Mouse (Mus musculus) gastrocnemius, adult 18-20 months (tissue): ENCODE measurements at regions not wholly inside any gene's neighbourhood (a gene's known extent, or its start where the extent isn't known, plus 50 kb on each side); places are given as distances from the start of the nearest gene placed in this dataset.

Source experiments
- DNase-seq: peaks from one replicate; pipeline ENCODE4 v3.0.0; 2021; ENCODE audit warnings: low spot score

DNA sequence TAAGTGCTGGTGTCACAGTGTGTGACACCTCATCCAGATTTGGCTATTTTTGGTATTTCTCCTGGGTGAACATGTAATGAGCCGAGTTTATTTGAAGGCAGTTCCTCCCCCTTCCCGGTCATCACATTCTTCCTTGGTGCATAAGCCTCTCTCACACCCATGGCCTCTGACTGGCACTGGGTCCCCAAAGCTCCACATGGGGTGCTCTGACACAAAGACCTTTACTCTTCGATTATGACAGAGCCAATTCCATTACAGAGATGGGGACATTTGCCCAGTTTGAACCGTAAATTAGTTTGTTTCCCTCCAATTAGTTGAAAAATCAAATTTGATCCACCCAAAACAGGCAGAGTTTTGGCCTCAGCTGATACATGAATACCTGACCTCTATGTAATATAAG lies 171.2 kb upstream of the Camk1g start:
- no peak for DNase-seq

DNA sequence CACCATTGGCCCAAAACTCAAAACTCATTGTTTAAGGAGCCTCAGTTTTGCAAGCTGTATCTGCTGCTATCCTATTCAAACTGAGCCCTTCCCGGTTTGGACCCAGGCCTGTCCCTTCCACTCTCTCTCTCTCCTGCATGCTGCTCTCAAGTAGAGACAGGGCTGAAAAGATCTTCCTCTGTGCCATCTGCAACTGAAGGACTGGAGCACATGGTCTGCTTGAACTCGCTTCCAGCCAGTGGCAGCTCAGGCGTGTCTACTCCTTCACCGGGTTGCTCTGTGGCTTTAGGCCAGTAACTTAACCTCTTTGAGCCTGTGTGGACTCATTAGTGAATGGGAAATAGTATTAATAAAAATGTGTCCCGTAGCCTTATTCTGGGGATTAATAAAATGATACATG lies 170.4 kb upstream of the Camk1g start:
- DNase-seq: no peak

- no peak for DNase-seq
Observed at GRCm38 (mm10) chr1:193539261-193539660, 169.2 kb upstream of the Camk1g start.

- DNase-seq: no peak
Observed at GRCm38 (mm10) chr1:193538425-193538824, 168.3 kb upstream of the Camk1g start.

DNA sequence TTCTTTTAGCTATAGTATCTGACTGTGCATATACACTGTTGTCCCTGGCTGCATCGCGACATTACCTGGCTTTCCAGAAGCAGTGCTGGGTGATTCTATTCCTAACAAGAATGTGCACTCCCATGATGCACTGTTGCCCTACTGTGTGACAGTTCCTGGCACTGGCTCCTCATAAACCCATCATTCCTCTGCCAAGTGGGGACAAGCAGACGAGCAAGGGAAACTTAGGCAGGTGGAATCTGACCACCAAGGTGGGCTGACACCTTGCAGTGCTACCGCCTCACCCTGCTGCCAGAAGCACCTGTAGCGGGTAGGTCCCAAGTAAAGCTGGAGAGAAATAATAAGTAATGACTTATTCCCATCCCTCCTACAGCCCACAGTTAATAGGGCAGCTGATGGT lies 167.5 kb upstream of the Camk1g start:
- no peak for DNase-seq

GRCm38 (mm10) chr1:193536552-193536951 lies 166.5 kb upstream of the Camk1g start:
- no peak for DNase-seq

GRCm38 (mm10) chr1:193534449-193534848 lies 164.4 kb upstream of the Camk1g start:
- DNase-seq: no peak

- no peak for DNase-seq
Observed at GRCm38 (mm10) chr1:193526501-193526900, 156.4 kb upstream of the Camk1g start.

DNA sequence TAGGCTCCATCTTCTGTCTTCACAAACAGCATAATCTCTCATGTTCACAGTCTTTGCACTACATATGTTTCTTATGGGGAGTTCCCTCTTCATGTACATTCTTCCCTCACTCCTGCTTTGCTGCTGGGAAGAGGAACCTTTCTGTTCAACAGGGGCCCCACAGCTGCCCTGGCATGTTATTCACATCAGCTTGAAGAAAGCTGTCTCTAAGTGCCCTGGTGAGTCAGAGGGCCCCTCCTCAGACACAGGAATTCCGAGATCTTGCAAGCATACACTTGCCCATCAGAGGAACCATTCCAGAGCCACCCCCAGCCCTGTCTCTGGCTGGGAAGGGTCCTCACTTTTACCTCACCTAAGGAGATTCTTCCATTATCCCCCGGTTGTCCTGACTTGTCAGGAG lies 151.9 kb upstream of the Camk1g start:
- no peak for DNase-seq

DNA sequence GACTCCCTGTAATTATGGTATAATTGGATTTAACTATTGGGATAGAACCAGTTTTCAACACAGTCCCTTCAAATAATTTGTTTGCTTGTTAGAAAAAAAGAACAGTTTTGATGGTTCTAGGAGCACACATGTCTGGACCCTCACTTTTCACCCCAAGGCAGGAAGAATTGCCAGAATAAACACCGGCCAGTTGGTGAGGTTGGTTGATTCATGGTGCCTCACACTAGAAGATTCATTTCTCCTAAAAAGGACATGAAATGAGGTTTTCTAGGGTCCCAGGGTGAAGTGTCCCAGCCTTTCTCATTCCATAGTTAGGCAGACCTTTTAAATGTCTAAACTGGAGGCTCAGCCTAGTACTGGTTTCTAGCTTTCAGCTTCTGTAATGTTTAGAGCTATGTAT lies 148.7 kb upstream of the Camk1g start:
- no peak for DNase-seq

DNA sequence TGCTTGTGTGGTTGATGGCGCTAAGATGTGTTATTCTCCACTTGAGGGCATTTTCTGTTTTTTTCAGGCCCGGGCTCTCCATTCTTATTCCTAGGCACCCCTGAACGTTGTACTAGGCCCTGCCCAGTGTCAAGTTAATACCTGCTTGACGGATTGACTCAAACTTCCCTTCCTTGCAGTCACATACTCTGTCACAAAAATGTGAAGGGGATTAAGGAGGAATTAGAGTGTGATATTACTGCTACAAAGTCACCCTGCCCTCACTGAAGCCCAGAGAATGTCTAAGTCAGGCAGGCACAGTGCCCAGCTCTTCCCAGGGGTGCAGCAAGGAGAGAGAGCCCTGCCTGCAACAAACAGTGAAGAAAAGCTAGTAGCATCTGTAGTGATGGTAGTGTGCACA lies 147.9 kb upstream of the Camk1g start:
- DNase-seq: no peak

DNA sequence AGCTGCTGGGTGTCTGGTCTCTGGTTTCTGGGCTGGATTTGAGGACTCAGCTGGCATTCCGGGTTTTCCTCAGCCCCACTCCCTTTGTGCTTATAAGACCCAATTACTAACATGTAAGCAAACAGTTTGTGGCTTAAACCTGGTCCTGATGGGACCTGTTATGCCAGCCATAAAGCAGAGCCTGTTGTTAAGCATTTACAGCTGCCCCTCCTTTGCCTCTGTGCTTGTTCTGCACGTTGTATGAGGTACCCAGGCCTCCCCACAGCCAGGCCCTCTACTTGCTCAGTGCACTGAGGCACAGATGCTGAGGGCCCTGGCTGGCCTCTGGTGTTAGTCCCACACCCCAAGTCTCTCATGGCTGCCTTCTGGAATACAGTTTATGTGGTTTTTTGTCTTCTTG lies 147.2 kb upstream of the Camk1g start:
- no peak for DNase-seq

- no peak for DNase-seq
Observed at GRCm38 (mm10) chr1:193516395-193516794, 146.3 kb upstream of the Camk1g start.

- no peak for DNase-seq
Observed at GRCm38 (mm10) chr1:193513929-193514710, 144.0 kb upstream of the Camk1g start.

DNA sequence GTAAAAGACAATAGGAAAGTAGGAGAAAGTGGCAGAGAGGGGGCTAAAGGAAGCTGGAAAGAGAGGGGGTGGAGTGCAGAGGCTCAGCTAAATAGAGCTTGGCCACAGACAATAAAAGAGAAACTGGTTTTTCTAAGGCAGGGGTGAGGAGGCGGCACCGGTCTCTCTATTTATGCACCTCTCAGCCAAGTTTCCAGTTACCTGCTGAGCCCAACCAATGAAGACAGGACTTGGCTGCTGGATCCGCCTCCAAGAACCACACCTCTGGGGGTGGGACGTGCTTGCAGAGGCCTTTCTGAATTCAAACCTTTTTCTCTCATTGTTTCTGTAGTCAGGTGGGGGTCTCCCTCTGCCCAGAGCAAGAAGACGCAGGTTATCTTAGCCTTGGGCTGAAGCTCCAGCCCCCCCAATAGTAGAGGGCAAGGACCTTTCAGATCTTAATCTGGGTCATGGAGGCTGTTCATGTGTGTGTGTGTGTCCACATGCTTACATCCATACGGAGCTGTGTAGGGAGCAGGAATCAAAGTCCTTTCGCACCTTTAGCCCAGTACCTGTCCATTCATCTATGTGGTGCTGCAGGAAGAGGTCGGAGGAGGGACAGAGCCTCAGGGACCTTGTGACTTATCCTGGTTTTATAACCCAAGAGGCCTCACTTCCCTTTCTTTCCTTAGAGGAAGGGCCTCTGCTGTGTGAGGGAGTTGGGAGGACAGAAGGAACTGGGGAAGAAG lies 140.1 kb upstream of the Camk1g start:
- no peak for DNase-seq

GRCm38 (mm10) chr1:193508271-193508670 lies 138.2 kb upstream of the Camk1g start:
- no peak for DNase-seq

DNA sequence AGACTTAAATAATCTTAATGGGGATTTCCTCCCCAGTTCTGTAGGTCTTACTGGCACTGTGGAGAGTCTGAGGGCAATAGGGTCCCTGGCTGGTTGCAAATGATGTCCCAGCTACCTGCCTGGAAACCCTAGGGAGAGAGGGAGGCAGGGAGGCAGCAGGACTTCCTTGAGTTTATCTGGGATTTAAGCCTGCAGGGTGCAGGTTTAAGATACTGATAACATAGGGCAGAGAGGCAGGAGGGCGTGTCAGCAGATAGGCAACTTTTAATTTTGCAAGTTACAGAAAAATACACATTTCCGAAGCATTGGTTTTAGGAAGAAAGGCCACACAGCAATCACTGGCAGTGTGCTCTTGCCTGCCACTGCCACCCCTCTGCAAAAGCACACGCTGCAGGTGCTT lies 136.9 kb upstream of the Camk1g start:
- no peak for DNase-seq

- DNase-seq: no peak
Observed at GRCm38 (mm10) chr1:193505381-193505780, 135.3 kb upstream of the Camk1g start.

DNA sequence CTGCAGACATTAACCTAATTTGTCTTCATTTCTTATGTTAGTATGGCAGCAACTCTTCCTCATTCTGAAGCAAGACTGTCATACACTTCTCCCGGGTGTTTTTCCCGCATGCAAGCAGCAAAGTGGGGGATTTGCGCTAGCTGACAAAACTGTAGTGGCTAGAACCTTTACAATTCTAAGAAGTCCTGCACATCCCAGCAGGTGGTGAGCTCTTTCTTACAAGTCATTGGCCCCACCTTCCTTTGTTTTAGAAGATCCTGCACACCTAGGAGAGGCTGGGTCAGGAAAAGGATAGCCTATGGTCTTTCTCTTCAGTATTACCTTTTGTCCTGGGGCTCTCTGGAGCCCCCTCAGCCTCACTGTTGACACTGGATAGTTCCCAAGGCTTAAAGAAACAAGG lies 134.5 kb upstream of the Camk1g start:
- no peak for DNase-seq

DNA sequence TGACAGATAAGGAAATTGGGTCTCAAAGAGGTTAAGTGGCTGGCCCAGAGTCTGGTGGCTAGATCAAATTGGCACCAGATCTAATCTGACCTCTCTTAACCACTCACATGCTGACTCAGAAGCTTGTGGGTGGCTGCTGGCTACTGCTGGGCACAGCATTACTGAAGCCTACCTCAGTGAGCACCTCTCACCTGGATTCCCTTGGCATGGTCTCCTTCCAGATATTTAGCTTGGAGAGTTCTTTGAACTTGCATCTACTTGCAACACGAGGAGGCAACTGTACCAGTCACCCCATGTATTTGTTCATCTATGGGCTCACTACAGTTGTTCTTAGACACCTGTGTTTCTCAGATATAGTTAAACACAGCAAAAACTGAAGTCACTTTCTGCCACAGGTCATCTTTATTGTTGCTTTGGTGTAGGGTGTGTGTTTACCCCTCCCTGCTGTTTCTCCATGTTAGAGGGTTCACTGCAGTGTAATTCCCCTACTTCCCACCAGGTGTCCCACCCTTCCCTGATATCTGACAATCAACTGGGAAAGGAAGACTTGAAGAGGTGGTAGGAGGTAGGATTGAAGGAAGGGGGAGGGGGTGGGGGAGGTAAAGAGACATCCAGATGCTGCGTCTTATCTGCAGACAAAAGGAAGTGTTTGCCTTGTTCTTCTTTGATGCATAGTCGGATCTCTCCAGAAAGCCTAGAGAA lies 133.7 kb upstream of the Camk1g start:
- peak; percentile 10 for DNase-seq

GRCm38 (mm10) chr1:193496265-193497183 lies 126.4 kb upstream of the Camk1g start:
- DNase-seq: no peak
